Mouse (Mus musculus): ENCODE measurements at regions not wholly inside any gene's neighbourhood (a gene's known extent, or its start where the extent isn't known, plus 50 kb on each side); places are given as distances from the start of the nearest gene placed in this dataset.
A peak's percentile ranks its signal among the peaks of the same experiment; 100 is the strongest.

DNA sequence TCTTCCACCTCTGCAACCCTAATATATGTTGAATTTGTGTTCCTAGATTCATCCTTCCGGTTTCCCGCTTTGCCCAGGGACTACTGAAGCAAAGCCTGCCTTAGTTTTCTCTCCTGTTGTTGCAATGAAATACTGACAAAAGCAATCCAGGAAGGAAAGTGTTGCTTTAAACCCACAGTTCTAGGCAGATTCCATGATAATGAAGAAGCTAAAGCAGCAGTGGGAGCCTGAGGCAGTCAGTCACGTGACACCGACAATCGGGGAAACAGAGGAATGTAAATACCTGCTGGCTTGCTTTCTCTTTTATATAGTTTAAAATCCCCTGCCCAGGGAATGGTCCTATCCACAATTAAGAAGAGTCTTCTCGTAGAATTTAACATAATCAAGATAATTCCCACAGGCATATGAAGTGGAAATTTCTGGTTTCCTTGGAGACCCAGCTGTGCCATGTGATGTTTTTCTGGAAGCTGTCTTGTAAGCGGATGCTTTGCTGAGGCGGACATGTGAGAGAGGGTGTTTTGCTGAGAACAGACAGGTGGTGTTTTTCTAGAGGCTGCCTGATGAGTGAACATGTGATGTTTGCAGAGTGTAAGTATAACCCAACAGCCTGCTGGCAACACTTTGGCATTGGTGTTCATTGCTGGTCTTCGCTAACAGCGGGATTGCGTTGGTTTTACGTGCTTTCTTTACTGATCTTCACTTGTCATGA is 398.0 kb downstream of the Prim2 start:
- DNase-seq (ENCODE audit: low spot score), result no peak

DNA sequence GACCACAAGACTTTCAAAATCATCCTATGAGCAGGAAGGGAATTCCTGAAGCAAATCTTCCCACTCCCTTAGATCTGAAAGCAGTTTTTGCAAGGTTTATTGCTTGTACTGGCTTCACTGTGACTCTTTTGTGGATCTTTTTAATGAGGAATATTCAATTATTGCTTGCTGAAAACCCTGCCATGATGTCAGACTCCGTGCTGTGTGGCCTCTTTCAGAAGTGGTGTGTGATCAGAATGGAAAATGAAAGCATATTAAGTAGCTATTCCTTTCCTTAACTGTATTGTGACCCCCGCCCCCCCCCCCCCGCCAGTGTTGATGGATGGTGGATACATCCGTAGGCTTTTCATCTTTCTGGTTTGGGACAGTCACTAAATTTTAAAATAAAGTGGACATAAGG is 400.4 kb downstream of the Prim2 start:
- no peak for DNase-seq (ENCODE audit: low spot score)

DNA sequence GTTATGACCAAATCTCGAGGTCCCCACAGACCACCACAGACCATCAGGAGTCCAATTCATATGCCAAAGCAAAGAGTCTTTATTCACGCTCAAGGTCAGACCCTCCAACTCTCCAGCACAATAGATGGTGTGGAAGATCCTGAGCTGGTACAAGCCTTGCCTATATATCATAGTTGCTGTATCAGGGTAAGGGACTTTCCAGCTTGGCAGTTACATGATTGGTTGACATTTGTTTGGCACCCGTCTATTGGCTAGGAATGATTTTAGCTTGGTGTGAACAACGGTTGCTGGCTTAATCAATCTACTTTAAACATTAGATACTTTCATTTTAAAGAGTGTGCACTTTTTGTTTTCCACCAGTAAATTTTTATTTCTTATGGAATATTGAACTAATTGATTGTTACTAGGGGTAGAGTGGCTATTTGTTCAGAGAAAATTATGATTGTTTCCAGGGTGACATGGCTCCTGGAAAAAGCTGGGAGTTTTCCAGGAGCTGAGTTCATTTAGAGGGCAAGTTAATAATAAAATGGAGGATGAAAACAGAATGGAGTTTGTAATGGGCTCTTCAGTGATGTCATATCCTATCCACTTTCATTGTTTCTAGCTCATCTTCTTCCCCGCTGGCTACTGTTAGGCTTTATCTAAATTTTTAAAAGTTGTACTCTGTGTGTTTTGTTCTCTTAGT is 403.7 kb downstream of the Prim2 start:
- no peak for DNase-seq (ENCODE audit: low spot score)

DNA sequence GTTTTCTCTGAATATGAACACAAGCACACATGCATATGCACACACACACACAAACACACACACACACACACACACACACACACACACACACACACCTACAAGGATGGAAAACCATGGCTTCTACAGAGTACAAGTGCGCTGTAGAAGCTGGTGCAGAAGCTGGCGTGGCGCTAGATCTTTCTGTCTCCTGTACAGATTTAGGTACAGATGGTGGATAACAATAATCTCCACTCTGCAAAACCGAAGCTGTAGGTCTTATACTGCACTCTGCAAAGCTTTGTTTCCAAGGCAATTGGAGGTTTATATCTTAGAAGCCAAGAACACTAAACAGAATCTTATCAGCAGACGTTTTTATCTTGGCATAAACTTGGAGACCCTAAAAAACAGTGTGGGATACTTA is 420.1 kb downstream of the Prim2 start:
- DNase-seq (ENCODE audit: low spot score), result no peak

DNA sequence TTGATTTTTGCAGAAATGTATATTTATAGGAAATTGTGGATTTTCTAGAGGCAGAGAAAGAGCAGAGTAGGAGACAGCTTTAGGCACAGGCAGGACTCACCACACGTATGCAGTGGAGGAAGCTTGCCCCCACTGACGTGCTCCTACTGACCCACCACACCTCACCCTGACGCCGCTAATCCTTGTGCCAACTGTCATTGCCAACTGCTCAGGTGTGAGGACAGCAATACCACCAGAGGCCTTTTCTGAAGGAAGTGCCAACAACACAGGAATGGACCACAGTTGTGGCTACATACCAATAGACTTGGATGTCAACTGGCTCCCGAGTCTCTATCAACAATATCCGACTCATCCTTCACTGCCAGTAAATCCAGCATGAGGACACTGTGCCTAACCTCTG is 422.5 kb downstream of the Prim2 start:
- DNase-seq (ENCODE audit: low spot score), result no peak

DNA sequence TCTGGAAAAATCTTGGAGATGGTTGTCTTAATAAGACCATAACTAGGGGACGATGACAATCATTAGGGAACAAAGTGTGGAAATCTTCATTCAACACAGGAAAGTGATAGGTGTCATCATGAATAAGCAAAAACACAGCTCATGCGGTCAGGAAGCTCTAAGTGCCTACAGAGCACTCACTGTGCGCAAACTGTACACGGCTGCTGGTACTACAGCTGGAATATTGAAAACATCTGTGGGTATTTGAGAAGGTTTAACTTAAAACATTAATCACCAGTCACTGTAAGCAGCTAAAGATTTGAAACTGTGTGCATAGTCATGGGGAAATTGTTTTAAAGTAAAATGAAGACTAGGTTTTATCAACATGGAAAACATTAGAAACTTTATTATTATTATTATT is 424.4 kb downstream of the Prim2 start:
- no peak for DNase-seq (ENCODE audit: low spot score)

DNA sequence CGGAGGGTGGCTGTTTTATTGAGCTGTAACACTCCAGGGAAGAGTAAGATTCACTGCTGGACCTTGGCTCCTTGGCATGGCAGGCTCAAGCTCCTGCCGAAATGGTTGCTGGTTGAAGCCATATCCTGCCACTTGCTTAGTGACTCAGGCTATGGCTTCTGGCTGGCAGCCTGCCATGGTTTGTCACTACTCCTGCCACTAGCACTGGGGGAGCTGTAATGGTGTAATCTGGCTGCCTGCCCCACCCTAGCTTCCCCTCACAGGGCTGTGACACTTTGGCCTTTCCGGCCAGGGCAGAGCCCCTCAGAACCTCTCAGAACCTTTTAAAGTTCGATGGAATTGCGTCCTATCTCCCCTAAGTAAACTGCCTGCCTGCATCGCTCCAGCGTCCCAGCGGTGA is 424.9 kb downstream of the Prim2 start:
- DNase-seq (ENCODE audit: low spot score), result peak; percentile 43

DNA sequence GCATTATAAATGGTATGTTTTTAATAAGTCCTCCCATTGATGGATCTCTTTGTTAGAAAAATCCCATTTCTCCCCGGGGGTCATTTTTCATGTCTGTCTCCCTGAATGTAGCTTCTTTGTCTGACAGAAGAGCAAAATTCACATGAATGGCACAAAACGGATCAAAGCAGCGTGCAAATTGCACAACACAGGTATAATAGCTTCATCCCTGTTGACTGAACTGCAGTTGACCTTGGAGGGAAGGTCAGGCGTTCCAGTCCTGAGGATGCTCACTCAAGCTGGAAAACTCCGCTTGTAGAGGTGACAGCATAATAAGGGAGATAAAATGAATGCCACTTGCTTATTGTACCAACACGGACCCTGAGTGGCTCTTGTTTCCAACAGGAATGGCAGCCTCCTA is 446.6 kb downstream of the Prim2 start:
- DNase-seq (ENCODE audit: low spot score), result no peak

DNA sequence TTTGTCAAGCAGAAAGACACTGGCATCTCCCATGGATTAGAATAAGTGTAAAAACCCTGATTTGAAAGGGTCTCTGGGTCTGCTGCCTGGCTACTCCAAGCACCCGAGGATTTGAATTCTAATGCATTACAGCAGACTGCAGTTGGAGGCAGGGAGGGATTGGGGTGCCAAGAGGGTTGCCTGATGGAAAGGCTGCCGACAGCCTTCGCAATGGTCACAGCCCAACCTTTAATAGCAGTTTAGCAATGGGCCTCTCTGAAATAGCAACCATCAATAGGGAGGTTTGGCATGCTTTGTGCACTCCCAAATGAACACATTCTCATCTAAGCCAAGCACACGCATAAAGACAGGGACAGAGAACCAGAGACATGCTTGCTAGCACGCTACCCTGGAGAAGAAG is 454.8 kb downstream of the Prim2 start:
- no peak for DNase-seq (ENCODE audit: low spot score)

DNA sequence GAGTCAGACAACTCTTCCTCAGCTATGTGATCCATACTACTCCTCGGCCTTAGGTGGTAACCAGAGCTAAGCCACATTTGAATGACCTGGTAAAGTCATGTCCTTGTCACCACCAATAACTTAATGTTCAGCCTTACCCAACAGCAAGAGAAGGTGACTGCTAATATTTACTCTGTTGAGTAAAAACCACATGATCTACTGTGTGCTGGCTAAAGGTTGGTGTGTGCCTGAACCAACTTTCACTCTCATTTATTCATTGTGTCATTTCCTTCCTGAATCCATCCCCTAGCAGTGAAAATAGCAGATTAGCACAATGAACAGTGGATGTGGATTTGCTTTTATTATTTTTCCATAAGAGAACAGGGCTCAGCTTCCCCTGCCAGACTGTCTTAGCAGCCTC is 455.2 kb downstream of the Prim2 start:
- no peak for DNase-seq (ENCODE audit: low spot score)

DNA sequence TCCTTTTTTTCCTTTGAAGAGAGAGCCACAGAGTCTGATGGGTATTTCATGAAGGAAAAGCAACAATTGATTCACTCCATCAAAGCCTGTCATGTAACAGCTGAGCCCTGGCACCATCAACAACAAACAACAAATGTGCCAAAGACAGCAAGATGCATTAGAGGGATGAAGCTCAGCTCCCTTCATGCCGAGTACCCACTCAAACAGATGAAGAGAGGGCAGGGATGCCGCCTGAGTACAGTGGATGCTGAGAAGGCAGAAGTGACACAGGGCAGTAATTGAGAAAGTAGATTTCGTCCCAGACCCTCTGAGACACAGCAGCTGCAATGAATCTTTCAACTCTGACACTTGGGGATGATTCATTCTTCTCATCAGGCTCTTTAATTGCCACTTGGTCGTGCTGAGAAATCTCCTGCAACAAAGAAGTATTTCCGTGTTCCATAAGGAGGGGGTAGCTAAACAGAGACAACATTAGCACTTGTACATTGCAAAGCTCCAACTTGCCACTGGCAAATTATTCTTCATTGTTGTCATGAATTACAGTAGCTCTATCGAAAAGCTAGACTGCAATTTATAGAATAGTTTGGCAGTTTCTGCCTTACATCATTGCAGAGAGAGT is 467.9 kb downstream of the Prim2 start:
- no peak for DNase-seq (ENCODE audit: low spot score)

DNA sequence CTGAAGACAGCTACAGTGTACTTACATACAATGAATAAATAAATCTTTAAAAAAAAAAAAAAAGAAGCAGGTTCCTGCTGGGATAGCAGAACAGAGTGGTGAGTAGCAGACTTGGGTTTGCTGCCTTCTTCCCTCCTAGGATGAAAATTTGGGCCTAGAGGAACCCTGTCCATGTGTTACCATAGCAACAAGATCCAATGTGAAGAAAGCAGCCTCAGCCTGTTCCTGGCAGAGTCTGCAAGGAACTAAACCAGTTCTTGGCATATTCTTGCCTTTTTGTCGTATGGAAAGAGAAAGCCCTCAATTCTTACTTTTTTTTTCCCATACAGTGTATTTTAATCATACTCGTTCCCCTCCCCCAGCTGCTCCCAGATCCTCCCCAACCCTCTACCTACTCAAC is 474.5 kb downstream of the Prim2 start:
- no peak for DNase-seq (ENCODE audit: low spot score)

DNA sequence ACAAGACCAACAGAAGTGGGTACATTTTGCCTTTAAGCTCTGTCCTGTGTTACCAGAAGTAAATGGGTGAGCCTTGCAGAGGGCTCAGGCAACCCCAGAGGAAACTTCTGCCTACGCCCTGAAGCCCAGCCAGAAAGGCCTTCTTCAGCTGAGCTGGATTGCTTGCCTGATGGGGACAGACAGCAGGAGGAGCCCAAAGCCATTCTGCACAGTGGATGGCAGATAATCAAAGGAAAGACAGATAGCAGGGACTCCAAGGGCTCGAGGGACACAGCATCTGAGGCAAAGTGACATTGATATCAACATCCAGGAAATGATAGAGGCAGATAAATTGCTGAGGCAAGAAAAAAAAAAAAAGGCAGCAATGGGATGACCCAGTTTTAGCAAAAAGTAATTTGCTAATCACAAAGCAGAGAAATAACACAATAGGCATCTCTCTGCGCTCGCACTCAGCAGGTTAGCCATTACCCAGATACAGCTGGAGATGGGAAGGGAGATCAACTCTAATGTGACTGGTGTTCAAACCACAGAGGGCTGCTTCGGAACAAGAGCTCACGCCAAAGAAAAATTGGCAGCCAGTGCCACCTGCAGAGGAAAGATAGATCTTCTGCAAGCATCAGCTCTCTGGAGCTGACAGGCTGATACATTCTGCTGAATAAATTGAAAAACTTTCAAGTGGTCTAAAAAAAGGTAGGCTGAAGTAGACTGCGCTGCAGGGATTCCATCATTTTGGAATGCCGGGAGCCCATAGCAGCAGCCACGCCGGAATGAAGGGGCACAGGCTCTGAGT is 494.8 kb downstream of the Prim2 start:
- DNase-seq (ENCODE audit: low spot score), result no peak

DNA sequence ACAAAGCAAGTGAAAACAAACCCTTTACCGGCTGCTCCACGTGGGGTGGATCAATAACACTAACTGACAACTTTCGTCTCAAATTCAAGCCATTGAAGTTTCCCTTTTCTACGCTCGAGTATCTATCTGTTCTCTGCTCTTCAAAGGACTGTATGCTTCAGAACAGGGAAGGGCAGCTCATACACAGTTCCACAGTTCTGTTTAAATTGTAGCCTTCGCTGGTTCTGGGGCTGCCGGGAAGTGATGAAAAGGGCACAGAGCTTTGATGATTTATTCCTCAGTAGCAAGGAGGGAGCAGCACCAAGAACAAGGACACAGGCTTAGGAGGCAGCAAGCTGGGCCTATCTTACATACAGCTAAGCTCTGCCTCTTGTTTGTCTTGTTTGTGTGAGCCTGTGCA is 532.6 kb downstream of the Prim2 start:
- no peak for DNase-seq (ENCODE audit: low spot score)

DNA sequence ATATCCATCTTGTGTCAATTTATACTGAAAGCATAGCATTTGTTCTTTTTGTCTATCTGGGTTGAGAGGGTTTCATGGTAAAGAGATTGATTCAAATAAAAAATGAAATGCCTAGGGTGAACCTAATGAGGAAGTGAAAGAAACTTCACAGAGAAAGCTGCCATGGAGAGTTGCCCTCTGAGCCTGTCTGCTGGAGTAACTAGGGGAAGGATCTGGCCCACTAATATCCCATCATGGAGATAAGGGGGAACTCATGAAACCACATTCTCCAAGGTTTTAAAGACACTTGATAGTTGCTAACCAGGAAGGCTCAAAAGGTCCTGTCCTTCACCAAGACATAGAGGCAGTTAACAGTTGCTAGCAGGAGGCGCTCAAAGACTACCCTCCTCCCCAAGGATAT is 539.2 kb downstream of the Prim2 start:
- DNase-seq (ENCODE audit: low spot score), result no peak

DNA sequence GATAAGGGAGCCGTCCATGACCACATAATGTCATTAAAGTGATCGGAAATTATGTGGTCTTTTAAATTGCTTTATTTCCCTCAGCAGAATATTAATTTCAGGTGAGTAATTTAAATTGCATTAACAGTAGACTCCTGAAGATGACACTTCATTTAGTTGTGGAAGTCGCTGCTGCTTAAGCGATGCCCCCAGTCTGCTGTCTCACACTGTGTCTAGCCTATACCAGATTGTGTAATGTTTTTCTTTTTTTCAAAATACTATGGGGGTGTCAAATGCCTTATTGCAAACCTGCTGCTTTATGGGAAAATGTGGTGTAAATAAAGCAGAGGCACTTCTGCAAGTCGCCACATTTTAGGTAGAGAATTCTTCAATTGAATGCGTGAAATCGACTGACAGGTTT is 544.5 kb downstream of the Prim2 start:
- DNase-seq (ENCODE audit: low spot score), result no peak

DNA sequence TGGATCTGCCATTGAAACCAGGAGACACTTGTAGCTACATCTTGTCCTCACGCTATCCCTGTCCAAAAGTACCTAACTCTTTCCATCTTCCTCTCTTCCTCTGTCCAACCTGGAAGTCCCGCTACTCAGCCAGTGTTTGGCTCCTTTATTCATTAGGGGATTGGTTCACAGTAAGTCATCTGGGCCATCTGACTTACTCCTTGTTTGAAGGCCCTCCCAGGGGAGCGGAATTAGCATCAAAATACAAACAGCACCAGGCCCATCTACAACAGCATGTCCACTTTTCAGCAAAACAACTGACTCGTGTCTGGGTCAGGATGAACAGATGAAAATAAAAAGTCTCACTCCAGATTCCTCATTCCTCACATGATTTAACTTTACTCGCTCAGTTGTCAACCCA is 559.2 kb upstream of the Gm5415 start:
- no peak for DNase-seq (ENCODE audit: low spot score)

DNA sequence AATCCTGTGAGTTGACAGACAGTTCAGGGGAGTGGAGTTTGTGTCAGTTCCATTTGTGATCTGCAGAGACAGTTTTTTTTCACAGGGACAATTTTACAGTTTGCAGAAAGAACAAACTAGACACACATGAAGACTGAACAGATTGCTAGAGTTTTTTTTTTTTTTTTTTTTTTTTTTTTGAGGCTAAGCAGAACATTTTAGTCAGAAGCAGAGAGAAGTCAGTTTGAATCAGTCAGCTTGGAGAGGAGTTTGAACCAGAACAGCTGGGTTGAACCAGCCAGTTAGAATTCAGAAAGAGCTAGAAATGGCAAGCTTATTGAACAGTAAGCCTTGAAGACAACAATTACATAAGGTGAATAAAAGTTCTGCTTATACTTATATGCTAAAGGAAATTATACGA is 557.2 kb upstream of the Gm5415 start:
- DNase-seq (ENCODE audit: low spot score), result no peak

DNA sequence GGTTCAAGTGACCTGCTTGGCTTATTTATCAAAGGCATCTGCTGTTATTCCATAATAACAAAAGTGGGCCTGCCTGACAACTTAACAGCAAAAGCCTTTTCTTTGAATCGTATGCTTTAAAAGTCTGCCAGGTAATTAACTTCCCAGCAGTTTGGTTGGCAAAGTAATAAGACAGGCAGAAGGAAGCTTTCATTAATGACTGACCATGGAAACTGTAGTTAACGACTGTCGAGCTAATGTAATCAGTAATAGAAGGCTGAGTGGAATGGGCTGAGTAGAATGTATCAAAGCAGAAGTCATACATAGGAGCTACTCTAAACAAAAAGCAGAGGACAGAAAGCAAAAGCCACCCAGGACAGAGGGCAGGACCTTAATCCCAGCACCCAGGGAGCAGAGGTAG is 551.0 kb upstream of the Gm5415 start:
- DNase-seq (ENCODE audit: low spot score), result no peak

DNA sequence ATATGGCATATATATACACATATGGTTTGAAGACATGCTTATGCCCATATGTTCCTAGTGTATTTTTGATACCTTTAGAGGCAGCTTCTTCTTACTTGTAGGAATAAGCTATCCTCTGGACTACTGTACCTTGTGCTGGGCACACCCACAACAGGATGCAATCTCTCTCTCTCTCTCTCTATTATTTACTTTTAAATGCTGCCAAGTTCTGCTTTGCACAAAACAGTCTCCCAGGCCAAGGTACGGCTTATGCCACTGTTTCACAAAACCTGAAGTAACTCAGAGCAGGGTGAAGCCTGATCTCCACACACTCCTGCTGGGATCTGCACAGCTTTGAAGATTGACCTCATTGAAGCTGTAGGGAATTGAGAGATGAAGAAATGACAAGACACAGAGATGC is 549.8 kb upstream of the Gm5415 start:
- no peak for DNase-seq (ENCODE audit: low spot score)

DNA sequence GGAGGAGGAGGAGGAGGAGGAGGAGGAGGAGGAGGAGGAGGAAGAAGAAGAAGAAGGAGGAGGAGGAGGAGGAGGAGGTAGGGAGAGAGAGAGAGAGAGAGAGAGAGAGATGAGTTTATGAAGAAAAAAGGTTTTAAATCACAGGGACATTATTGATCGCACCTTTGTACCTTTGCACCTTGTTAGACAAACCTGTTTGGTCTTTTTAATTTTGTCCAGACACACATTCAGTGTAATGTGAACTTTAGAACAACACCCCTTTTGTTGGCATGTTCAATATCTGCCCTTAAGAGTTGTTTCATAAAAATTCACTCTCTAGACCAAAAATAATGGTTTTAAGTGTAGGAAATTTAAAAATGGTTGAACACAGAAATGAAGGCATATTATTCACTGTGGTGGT is 527.5 kb upstream of the Gm5415 start:
- no peak for DNase-seq (ENCODE audit: low spot score)

DNA sequence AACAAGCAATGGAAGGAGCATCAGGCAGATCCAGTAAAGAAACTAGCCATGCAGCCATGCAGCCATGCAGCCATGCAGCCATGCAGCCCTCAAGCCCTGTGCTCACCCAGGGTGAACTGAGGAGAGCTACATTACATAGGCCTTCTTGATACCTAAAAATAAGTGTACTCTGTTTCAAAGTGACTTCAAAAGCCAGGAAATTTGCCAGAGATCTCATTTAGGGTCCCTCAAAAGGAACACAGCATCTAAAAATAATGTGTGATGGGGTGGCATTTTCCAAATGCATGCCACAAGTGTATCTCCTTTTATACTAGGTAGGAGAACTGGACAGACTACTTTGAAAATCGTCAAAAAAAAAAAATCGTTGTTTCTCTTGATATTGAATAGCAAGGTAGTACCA is 510.9 kb upstream of the Gm5415 start:
- no peak for DNase-seq (ENCODE audit: low spot score)

DNA sequence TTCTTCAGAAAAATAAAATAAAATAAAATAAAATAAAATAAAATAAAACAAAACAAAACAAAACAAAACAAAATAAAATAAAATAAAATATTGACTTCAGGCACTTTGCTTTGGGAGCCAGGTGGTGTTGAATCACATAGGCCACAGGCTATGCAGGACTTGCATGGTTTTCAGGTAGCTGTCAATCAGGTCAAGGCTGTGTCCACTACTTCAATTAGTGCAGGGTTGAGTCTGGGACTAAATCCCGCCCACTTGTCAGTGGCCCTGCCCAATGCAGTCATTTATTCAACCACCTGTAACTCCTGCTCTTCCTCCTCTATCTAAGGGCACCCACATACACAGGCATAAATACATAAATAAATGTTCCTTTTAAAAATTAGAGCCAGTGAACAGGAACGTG is 497.3 kb upstream of the Gm5415 start:
- no peak for DNase-seq (ENCODE audit: low spot score)
